Mouse (Mus musculus) G1E (cell line): ENCODE results near the gene Spg7. TPM values are rescaled to one million over a fixed set of nuclear protein-coding genes. Genes with fewer than 3 reads are reported as not detected.

Source experiments
- ATAC-seq: 2 replicates; pipeline ENCODE4 v1.8.0; 2016; ENCODE audit warnings: mild to moderate bottlenecking; ENCODE audit not compliant: insufficient number of reproducible peaks, poor library complexity, low FRiP score, severe bottlenecking; ENCODE audit errors: extremely low read depth
- DNase-seq: peaks from one replicate; pipeline ENCODE4 v3.0.0; 2012; ENCODE audit warnings: low spot score
- H3K27me3 ChIP-seq: 2 replicates; pipeline ENCODE4 v1.6.1; 2012; ENCODE audit warnings: mild to moderate bottlenecking, low read length, inconsistent platforms; ENCODE audit not compliant: insufficient read depth
- H3K36me3 ChIP-seq: replicated peaks from 2 replicates; pipeline ENCODE3; 2012; ENCODE audit warnings: mild to moderate bottlenecking, inconsistent platforms
- H3K4me1 ChIP-seq: 2 replicates; pipeline ENCODE4 v1.6.1; 2012; ENCODE audit warnings: low read depth, low read length, inconsistent platforms, mixed read lengths; ENCODE audit not compliant: insufficient read depth
- H3K4me3 ChIP-seq: 2 replicates; pipeline ENCODE4 v1.5.1; 2012; ENCODE audit warnings: low read depth, mild to moderate bottlenecking, inconsistent platforms, low read length, moderate library complexity, mixed read lengths
- H3K9me3 ChIP-seq: replicated peaks from 2 replicates; pipeline ENCODE4 v1.6.1; 2012; ENCODE audit warnings: inconsistent platforms
- CTCF ChIP-seq: IDR thresholded peaks from 2 replicates; pipeline ENCODE4 v1.5.1; 2012; ENCODE audit warnings: low read depth, low read length, inconsistent platforms, mixed read lengths
- GATA1 ChIP-seq: IDR thresholded peaks from 2 replicates; pipeline ENCODE4 v1.6.1; 2012; ENCODE audit warnings: borderline replicate concordance, low read length, inconsistent platforms, mixed read lengths
- GATA2 ChIP-seq: IDR thresholded peaks from 2 replicates; pipeline ENCODE4 v1.6.1; 2012; ENCODE audit warnings: low read depth, low read length, inconsistent platforms, borderline replicate concordance
- POLR2AphosphoS5 ChIP-seq: IDR thresholded peaks from 2 replicates; pipeline ENCODE4 v1.6.1; 2012; ENCODE audit warnings: low read depth, low read length, inconsistent platforms; ENCODE audit not compliant: insufficient replicate concordance
- TAL1 ChIP-seq: conservative IDR thresholded peaks from 2 replicates; pipeline ENCODE4 v1.6.1; 2012; ENCODE audit warnings: low read depth, low read length, inconsistent platforms, mixed read lengths
- polyA plus RNA-seq: library from polyadenylated mRNA; stranded (reverse); fragments of >175 nt; gene quantifications from 2 replicates; pipeline ENCODE4 v1.2.3, GENCODE M21; 2012
- total RNA-seq, 2 experiments: library from RNA; stranded (forward) in 1 of 2; stranded (reverse) in 1 of 2; fragments of 200-1000 nt in 1 of 2; fragments of >200 nt in 1 of 2; fragmentation: Nextera tagmentation in 1 of 2; gene quantifications; 2 replicates each; pipeline ENCODE4 v1.2.3; 2014 to 2017

Spg7 gene
- total and polyA plus RNA-seq, 3 experiments, result 11.7 to 40.2 (median 20.9) TPM

DNA sequence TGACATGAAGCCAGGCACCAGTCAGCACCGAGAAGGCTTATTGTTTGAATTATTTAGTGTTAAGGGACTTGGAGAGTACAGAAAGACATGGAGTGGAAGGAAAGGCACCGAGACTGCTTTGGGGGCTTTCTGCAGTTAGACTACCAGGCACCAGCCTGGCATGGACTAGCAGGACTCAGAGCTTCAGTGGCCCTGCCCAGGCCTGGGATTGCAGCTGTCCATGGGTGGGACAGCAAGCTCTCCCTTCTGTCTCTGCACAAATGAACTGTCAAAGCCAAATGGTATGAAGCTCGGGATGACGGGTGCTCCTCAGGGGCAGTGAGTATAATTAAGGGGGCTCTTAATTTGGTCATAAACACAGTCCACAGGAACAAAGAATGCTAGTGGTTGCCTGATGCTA lies 1.3 kb downstream of the Spg7 start:
- Histone ChIP-seq H3K27me3 (no peaks in the 10 kb centered on the region), H3K4me1 (peaks cover 35% of the 10 kb centered on the region), H3K36me3 (peaks cover 59% of the 10 kb centered on the region), H3K4me3 (peak overlapping the region; percentile 85; the same call in 1 of the 2 replicates), H3K9me3 (no peaks in the 10 kb centered on the region)
- DNase-seq, result no peak
- TF ChIP-seq TAL1 (no peak), GATA2 (no peak), CTCF (no peak), GATA1 (no peak), POLR2AphosphoS5 (no peak)
- ATAC-seq, result no peak

DNA sequence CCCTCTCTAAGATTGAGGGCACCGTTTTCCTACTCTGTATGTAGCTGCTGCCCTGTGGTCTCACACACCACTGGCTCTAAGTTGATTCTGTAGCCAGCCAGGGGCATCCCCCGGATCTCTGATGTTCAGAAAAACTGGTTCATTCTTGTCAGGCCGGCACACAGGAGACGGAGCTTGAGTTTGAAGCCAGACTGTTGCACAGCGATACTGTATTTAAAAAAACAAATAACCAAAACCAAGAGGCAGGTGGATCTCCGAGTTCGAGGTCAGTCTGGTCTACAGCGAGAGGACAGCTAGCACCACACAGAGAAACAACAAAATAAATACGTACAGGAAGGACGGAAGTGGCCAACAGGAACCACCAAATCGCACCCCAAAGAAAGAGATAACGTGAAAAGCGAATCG lies 2.1 kb downstream of the Spg7 start:
- Histone ChIP-seq H3K9me3 (no peaks in the 10 kb centered on the region), H3K4me1 (peaks cover 35% of the 10 kb centered on the region), H3K36me3 (peaks cover 60% of the 10 kb centered on the region), H3K27me3 (no peaks in the 10 kb centered on the region), H3K4me3 (peak overlapping the region; percentile 85)
- DNase-seq, result peak; percentile 9
- no peak for TF ChIP-seq POLR2AphosphoS5
- ATAC-seq, result 0 out of 2 replicates have a peak, but pooled peaks have one; percentile 17

DNA sequence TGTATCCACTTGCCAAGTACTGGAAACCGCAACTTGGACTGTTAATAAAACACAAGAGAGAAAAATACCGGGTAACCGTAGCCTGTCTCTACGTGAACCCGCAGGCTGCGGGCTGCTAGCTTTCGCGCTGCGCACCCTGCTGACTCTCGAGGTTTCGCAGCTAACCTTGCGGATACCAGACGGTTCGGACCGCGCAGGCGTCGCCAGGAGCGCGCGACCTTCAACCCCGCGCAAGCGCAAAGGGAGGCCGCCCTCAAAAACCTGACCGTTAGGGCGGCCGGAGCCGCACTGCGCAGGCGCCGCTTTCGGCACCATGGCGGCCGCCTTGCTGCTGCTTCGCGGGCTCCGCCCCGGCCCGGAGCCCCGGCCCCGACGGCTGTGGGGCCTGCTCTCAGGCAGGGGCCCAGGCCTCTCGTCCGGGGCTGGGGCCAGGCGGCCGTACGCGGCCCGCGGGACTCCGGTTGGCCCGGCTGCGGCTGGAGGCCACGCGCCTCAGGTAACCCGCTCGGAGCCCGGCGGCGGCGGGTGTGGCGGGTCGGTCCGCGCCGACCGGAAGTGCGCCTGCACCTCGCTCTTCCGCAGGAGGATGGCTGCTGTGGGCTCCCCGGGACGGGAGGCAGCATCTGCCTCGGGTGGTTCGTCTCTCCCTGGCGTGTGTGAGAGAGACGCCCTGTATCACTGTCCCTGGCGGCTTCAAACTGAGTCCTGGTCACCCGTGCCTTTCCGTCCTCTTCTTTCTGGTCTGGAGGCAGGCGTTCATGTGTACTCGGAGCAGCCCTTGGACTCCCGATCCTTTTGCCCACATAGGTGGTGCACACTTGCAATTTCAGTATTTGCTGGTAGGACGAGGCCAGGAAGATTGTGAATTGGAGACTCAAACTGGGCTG lies 2.7 kb downstream of the Spg7 start:
- Histone ChIP-seq H3K4me1 (peaks cover 35% of the 10 kb centered on the region), H3K27me3 (no peaks in the 10 kb centered on the region), H3K36me3 (peaks cover 58% of the 10 kb centered on the region), H3K4me3 (peak overlapping the region; percentile 85), H3K9me3 (no peaks in the 10 kb centered on the region)
- ATAC-seq, result peak; percentile 77
- no peak for TF ChIP-seq GATA1
- TF ChIP-seq GATA2, result no peak
- peak; percentile 90 for DNase-seq

DNA sequence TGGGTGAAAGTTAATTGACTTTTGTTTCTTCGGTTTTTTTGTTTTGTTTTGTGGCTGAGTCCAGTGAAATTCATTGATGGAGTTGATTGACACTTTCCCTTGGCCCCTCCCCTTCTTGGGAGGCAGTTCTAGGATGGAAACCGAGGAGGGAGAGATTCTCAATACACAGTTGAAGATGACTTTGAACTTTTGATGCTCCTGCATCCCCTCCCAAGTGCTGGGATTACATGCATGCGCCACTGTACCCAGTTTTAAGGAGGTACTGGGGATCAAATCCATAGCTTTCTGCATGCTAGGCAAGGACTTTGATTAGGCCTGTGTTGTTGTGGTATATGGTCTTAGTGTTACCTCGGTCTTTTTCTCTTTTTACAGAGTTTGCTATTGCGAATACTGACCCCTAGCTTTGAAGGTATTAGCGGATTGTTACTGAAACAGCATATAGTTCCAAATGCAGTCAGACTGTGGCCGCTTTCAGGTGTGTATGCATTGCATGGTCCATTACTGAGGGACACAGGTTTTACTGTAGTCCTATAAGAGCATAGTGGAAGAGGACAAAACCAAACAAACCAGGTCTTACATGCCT lies 3.5 kb downstream of the Spg7 start:
- Histone ChIP-seq H3K4me1 (peaks cover 35% of the 10 kb centered on the region), H3K36me3 (peaks cover 62% of the 10 kb centered on the region), H3K4me3 (peak overlapping the region; percentile 85), H3K27me3 (no peaks in the 10 kb centered on the region), H3K9me3 (no peaks in the 10 kb centered on the region)
- peak; percentile 35 for DNase-seq
- peak; percentile 29; the same call in 1 of the 2 replicates for ATAC-seq
- TF ChIP-seq GATA2, result no peak
- no peak for TF ChIP-seq TAL1
- no peak for TF ChIP-seq GATA1
- no peak for TF ChIP-seq POLR2AphosphoS5
- TF ChIP-seq CTCF, result no peak

DNA sequence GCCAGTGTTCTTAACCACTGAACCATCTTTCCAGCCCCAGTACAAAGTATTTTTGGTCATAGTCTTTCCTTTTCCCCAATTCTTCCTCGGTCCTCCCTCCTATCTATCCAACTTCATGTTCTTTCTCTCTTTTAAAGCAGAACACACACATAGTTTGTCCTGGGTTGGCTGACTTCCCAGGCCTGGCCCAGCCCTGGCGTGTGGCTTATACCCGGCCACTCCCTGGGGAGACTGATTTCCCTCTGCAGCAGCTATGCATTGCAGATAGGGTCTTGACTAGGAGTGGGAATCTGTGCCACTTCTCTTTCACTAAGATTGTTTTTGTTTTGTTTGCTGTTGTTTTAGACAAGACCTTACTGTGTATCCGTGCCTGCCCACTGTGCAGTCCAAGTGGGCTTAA lies 8.4 kb downstream of the Spg7 start:
- Histone ChIP-seq H3K36me3 (peaks cover 90% of the 10 kb centered on the region), H3K9me3 (no peaks in the 10 kb centered on the region), H3K4me1 (peaks cover 12% of the 10 kb centered on the region), H3K27me3 (no peaks in the 10 kb centered on the region), H3K4me3 (no peak overlapping the region)
- ATAC-seq, result no peak
- DNase-seq, result no peak
- TF ChIP-seq GATA2, result no peak
- no peak for TF ChIP-seq CTCF
- TF ChIP-seq TAL1, result no peak
- no peak for TF ChIP-seq GATA1
- no peak for TF ChIP-seq POLR2AphosphoS5

DNA sequence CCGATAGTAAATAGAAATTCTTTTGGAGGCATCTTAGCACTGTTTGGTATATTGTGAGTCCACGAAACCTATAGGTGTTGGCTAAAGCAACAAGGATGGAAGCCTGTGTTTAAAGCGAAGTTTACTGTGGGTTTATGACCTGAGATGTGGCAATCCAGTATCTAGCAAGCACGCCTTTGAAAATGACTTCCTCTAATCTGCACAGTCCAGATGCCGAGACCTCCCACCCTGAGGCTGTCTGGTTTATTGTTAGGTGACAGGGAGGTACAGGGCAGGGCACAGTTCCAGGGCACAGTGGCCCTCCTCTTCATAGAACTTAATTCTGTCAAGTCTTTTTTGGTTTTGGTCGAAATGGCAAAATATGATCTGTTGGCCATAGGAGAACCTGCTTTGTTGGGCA lies 14.5 kb downstream of the Spg7 start:
- ATAC-seq (no peak), DNase-seq (no peak)
- H3K4me3 ChIP-seq, result no peak overlapping the region
- no peaks in the 10 kb centered on the region for H3K27me3 ChIP-seq
- TF ChIP-seq GATA1, result no peak
- TF ChIP-seq CTCF, result no peak
- TF ChIP-seq POLR2AphosphoS5, result no peak
- no peak for TF ChIP-seq TAL1
- TF ChIP-seq GATA2, result no peak
- peaks cover 8% of the 10 kb centered on the region; the same call in 1 of the 2 replicates for H3K4me1 ChIP-seq
- no peaks in the 10 kb centered on the region for H3K9me3 ChIP-seq
- H3K36me3 ChIP-seq, result peaks cover 96% of the 10 kb centered on the region
